Mouse (Mus musculus): ENCODE results near the gene Cav1.

Gene Cav1

GRCm38 (mm10) chr6:17317167-17317524 lies 11.0 kb downstream of the Cav1 start:
- CTCF ChIA-PET: interaction anchor here (0.7 kb wide), 1 partner anchor 264 kb away, joined by 5 read pairs; no protein-coding TSS in a partner anchor

- CTCF ChIA-PET: interaction anchor here (0.7 kb wide), 1 partner anchor 265 kb away, joined by 5 read pairs; no protein-coding TSS in a partner anchor
Measured at GRCm38 (mm10) chr6:17317944-17318343, 11.8 kb downstream of the Cav1 start.

- CTCF ChIA-PET: interaction anchor here (0.7 kb wide), 1 partner anchor 666 kb away, joined by 14 read pairs; no protein-coding TSS in a partner anchor
Measured at GRCm38 (mm10) chr6:17321976-17322375, 15.8 kb downstream of the Cav1 start.

- CTCF ChIA-PET: no interaction called here
Measured at GRCm38 (mm10) chr6:17327216-17327615, 21.1 kb downstream of the Cav1 start.

- CTCF ChIA-PET: no interaction called here
Measured at GRCm38 (mm10) chr6:17329801-17330200, 23.7 kb downstream of the Cav1 start.

- CTCF ChIA-PET: no interaction called here
Measured at GRCm38 (mm10) chr6:17337724-17338123, 31.6 kb downstream of the Cav1 start.

GRCm38 (mm10) chr6:17340406-17340805 lies 34.3 kb downstream of the Cav1 start:
- CTCF ChIA-PET: interaction anchor here (0.6 kb wide), 1 partner anchor 387 kb away, joined by 21 read pairs; no protein-coding TSS in a partner anchor

- CTCF ChIA-PET: no interaction called here
Measured at GRCm38 (mm10) chr6:17348011-17348410, 41.9 kb downstream of the Cav1 start.

GRCm38 (mm10) chr6:17350803-17351202 lies 44.7 kb downstream of the Cav1 start:
- CTCF ChIA-PET: no interaction called here

- CTCF ChIA-PET: no interaction called here
Measured at GRCm38 (mm10) chr6:17358896-17359690, 53.0 kb downstream of the Cav1 start.

- CTCF ChIA-PET: no interaction called here
Measured at GRCm38 (mm10) chr6:17362771-17363170, 56.6 kb downstream of the Cav1 start.

- CTCF ChIA-PET: no interaction called here
Measured at GRCm38 (mm10) chr6:17363446-17364179, 57.5 kb downstream of the Cav1 start.

- CTCF ChIA-PET: no interaction called here
Measured at GRCm38 (mm10) chr6:17374326-17374725, 68.2 kb downstream of the Cav1 start.

- CTCF ChIA-PET: no interaction called here
Measured at GRCm38 (mm10) chr6:17377371-17377770, 71.2 kb downstream of the Cav1 start.

GRCm38 (mm10) chr6:17380102-17380501 lies 74.0 kb downstream of the Cav1 start:
- CTCF ChIA-PET: no interaction called here

- CTCF ChIA-PET: interaction anchor here (0.7 kb wide), 1 partner anchor 442 kb away, joined by 4 read pairs; no protein-coding TSS in a partner anchor
Measured at GRCm38 (mm10) chr6:17381690-17382089, 75.6 kb downstream of the Cav1 start.

- CTCF ChIA-PET: no interaction called here
Measured at GRCm38 (mm10) chr6:17385531-17385930, 79.4 kb downstream of the Cav1 start.

GRCm38 (mm10) chr6:17387991-17388710 lies 82.0 kb downstream of the Cav1 start:
- CTCF ChIA-PET: no interaction called here

All from spleen, embryonic (tissue).